ENCODE assay signal across 8 mouse cellular contexts in the genomic region with DNA sequence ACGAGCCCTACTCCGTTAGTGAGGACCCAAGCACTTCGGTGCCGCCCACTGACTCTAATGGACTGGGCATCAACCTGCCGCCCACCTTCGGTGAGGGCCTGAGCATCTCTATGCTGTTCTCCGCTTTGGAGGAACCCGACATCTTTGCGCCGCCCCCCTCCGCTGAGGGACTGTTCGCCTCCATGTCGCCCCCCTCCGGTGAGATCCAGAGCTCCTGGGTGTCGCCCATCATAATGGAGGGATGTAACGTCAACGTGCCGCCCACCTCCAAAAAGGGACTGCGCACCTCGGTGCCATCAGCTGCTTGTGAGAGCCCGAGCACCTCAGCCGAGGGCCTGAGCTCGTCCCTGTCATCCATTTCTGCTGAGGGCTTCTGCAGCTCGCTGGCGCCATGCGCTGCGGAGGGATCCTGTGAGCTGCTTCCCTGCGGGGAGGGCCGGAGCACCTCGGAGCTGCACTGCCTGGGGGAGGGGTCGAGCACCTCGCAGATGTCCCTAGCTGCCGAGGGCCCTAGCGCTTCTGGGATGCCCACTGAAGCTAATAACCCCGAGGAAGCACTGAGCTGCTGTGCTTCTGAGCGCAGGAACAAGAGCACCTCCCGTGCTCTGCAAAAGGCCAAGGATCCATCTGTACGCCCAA. TPM values are rescaled to one million over a fixed set of nuclear protein-coding genes. Genes with fewer than 3 reads are reported as not detected.
DNase-seq lines count a peak whose midpoint lies in the region; ATAC-seq and TF ChIP-seq lines count a peak whose summit lies in the region.

No protein-coding gene starts in this region.

- peaks cover 24% of the 10 kb centered on the region for H3K27me3 ChIP-seq in erythroblast, embryonic 14.5 days (ENCODE audit: control insufficient read depth)
- peaks cover 35% of the 10 kb centered on the region for H3K27me3 ChIP-seq in heart, embryonic 12.5 days (replicated peaks)
- peaks cover 17% of the 10 kb centered on the region; the same call in 1 of the 2 replicates for H3K27me3 ChIP-seq in kidney, embryonic 16.5 days (ENCODE audit: insufficient read depth, low read length)
- H3K27me3 ChIP-seq in midbrain, postnatal 0 days (ENCODE audit: insufficient read depth, low read length): peaks cover 17% of the 10 kb centered on the region; the same call in 1 of the 2 replicates

- peak; percentile 84 for ATAC-seq in heart, embryonic 12.5 days (ENCODE audit: insufficient number of reproducible peaks, low FRiP score)
- ATAC-seq in kidney, embryonic 16.5 days (ENCODE audit: low FRiP score, low TSS enrichment): peak; percentile 80
- peak; percentile 87 for ATAC-seq in midbrain, postnatal 0 days (ENCODE audit: low FRiP score)

- no peak overlapping the region for H3K27ac ChIP-seq in heart, embryonic 12.5 days (ENCODE audit: poor library complexity, severe bottlenecking)
- H3K27ac ChIP-seq in kidney, embryonic 16.5 days (ENCODE audit: low read length): no peak overlapping the region
- peak overlapping the region; percentile 90 for H3K27ac ChIP-seq in midbrain, postnatal 0 days (ENCODE audit: low read depth, low read length)

- TF ChIP-seq CTCF in midbrain, postnatal 0 days (IDR thresholded peaks at IDR 0.05): peak; percentile 64

- peak overlapping the region; percentile 70 for H3K9ac ChIP-seq in heart, embryonic 12.5 days
- H3K9ac ChIP-seq in kidney, embryonic 16.5 days (replicated peaks; ENCODE audit: low read length): peak overlapping the region; percentile 62
- H3K9ac ChIP-seq in midbrain, postnatal 0 days (replicated peaks; ENCODE audit: low read length, poor library complexity, severe bottlenecking): peak overlapping the region; percentile 84

- no peaks in the 10 kb centered on the region; the same call in 1 of the 2 replicates for H3K9me3 ChIP-seq in erythroblast, embryonic 14.5 days (ENCODE audit: control insufficient read depth, low read length)
- no peaks in the 10 kb centered on the region for H3K9me3 ChIP-seq in heart, embryonic 12.5 days (replicated peaks)
- H3K9me3 ChIP-seq in kidney, embryonic 16.5 days (ENCODE audit: low read length): no peaks in the 10 kb centered on the region
- H3K9me3 ChIP-seq in midbrain, postnatal 0 days (ENCODE audit: low read length): no peaks in the 10 kb centered on the region

- peak overlapping the region; percentile 83 for H3K4me2 ChIP-seq in heart, embryonic 12.5 days
- peak overlapping the region; percentile 78 for H3K4me2 ChIP-seq in kidney, embryonic 16.5 days (replicated peaks; ENCODE audit: low read depth, low read length)
- H3K4me2 ChIP-seq in midbrain, postnatal 0 days (ENCODE audit: low read depth, low read length, poor library complexity, severe bottlenecking): peak overlapping the region; percentile 64

- WGBS in heart, embryonic 12.5 days: 19% methylated on average over 35 of the region's 38 CpGs
- 22% methylated on average over 36 of the region's 38 CpGs for WGBS in kidney, embryonic 16.5 days
- WGBS in midbrain, postnatal 0 days: 23% methylated on average over 38 of the region's 38 CpGs

- peak overlapping the region; percentile 66 for H3K4me3 ChIP-seq in erythroblast, embryonic 14.5 days (replicated peaks)
- H3K4me3 ChIP-seq in heart, embryonic 12.5 days: peak overlapping the region; percentile 63
- peak overlapping the region; percentile 55 for H3K4me3 ChIP-seq in kidney, embryonic 16.5 days (ENCODE audit: low read length)
- peak overlapping the region; percentile 63 for H3K4me3 ChIP-seq in midbrain, postnatal 0 days (ENCODE audit: low read depth, low read length)

- peak; percentile 76 for DNase-seq in A20 (ENCODE audit: low read depth, low spot score)
- DNase-seq in brain, embryonic 18.5 days (ENCODE audit: low read depth, low spot score): peak; percentile 52
- DNase-seq in liver: peak; percentile 63
- peak; percentile 75 for DNase-seq in midbrain, postnatal 0 days (ENCODE audit: low spot score)
- DNase-seq in spleen, postnatal 4 days (ENCODE audit: low spot score in 2 of 2): peak; percentile 46 to 78

- H3K36me3 ChIP-seq in erythroblast, embryonic 14.5 days (ENCODE audit: control insufficient read depth): no peaks in the 10 kb centered on the region
- H3K36me3 ChIP-seq in heart, embryonic 12.5 days: no peaks in the 10 kb centered on the region
- no peaks in the 10 kb centered on the region for H3K36me3 ChIP-seq in kidney, embryonic 16.5 days (ENCODE audit: insufficient read depth, low read length)
- H3K36me3 ChIP-seq in midbrain, postnatal 0 days (ENCODE audit: insufficient read depth, low read length): no peaks in the 10 kb centered on the region

- peaks cover 18% of the 10 kb centered on the region for H3K4me1 ChIP-seq in erythroblast, embryonic 14.5 days (ENCODE audit: control insufficient read depth)
- H3K4me1 ChIP-seq in heart, embryonic 12.5 days (replicated peaks): no peaks in the 10 kb centered on the region
- no peaks in the 10 kb centered on the region for H3K4me1 ChIP-seq in kidney, embryonic 16.5 days (ENCODE audit: insufficient read depth, low read length)
- 0 out of 2 replicates have a peak, but pooled peaks cover 3% of the 10 kb centered on the region for H3K4me1 ChIP-seq in midbrain, postnatal 0 days (ENCODE audit: insufficient read depth, low read length)

RNA-seq across cellular contexts. Expression of gene Magee1, which starts 1.2 kb away (rescaled TPM):
- 0.02 and 0.07 TPM in 2 replicates for polyA plus RNA-seq in erythroblast, embryonic 14.5 days (2012)
- 17.1 and 17.6 TPM in 2 replicates for polyA plus RNA-seq in heart, embryonic 12.5 days (2016; fragmentation: Nextera tagmentation; extraction: Ambion mirVana)
- polyA plus RNA-seq in kidney, embryonic 16.5 days (2015; fragmentation: Nextera tagmentation; extraction: Ambion mirVana): 17.2 and 18.0 TPM in 2 replicates
- total RNA-seq in midbrain, postnatal 0 days (2014; rRNA removed): 259 and 280 TPM in 2 replicates
- 276 and 294 TPM in 2 replicates for polyA plus RNA-seq in midbrain, postnatal 0 days (2015; fragmentation: Nextera tagmentation; extraction: Ambion mirVana)

RNA-seq across cellular contexts. Expression of gene Pbdc1, which starts 41.8 kb away (rescaled TPM):
- polyA plus RNA-seq in erythroblast, embryonic 14.5 days (2012): 1.1 and 1.2 TPM in 2 replicates
- polyA plus RNA-seq in heart, embryonic 12.5 days (2016; fragmentation: Nextera tagmentation; extraction: Ambion mirVana): 40.5 and 41.7 TPM in 2 replicates
- 60.6 and 63.1 TPM in 2 replicates for polyA plus RNA-seq in kidney, embryonic 16.5 days (2015; fragmentation: Nextera tagmentation; extraction: Ambion mirVana)
- total RNA-seq in midbrain, postnatal 0 days (2014; rRNA removed): 12.3 and 24.6 TPM in 2 replicates
- 26.9 and 30.4 TPM in 2 replicates for polyA plus RNA-seq in midbrain, postnatal 0 days (2015; fragmentation: Nextera tagmentation; extraction: Ambion mirVana)

Comparison
In these comparisons a context has a peak if more than half of its experiments do, and no peak if none do; other contexts are left out.
1. RNA of gene Magee1, which starts 1.2 kb away (polyA plus RNA-seq): 276 to 294 TPM in midbrain, postnatal 0 days, 17.1 to 17.6 TPM in heart, embryonic 12.5 days and 17.2 to 18.0 TPM in kidney, embryonic 16.5 days; 0.02 to 0.07 TPM in erythroblast, embryonic 14.5 days; every median in the first group is over 10 times any median in the second.
2. RNA of gene Pbdc1, which starts 41.8 kb away (polyA plus RNA-seq): 60.6 to 63.1 TPM in kidney, embryonic 16.5 days, 40.5 to 41.7 TPM in heart, embryonic 12.5 days and 26.9 to 30.4 TPM in midbrain, postnatal 0 days; 1.1 to 1.2 TPM in erythroblast, embryonic 14.5 days; every median in the first group is over 10 times any median in the second.
3. Peak in every context shown above with its lines, with median percentiles within 50 percentile points of each other: DNase-seq, H3K4me3 ChIP-seq, ATAC-seq, H3K4me2 ChIP-seq and H3K9ac ChIP-seq.